Mouse (Mus musculus): Measurements from ENCODE around the gene AC129217.1.

Gene AC129217.1

DNA sequence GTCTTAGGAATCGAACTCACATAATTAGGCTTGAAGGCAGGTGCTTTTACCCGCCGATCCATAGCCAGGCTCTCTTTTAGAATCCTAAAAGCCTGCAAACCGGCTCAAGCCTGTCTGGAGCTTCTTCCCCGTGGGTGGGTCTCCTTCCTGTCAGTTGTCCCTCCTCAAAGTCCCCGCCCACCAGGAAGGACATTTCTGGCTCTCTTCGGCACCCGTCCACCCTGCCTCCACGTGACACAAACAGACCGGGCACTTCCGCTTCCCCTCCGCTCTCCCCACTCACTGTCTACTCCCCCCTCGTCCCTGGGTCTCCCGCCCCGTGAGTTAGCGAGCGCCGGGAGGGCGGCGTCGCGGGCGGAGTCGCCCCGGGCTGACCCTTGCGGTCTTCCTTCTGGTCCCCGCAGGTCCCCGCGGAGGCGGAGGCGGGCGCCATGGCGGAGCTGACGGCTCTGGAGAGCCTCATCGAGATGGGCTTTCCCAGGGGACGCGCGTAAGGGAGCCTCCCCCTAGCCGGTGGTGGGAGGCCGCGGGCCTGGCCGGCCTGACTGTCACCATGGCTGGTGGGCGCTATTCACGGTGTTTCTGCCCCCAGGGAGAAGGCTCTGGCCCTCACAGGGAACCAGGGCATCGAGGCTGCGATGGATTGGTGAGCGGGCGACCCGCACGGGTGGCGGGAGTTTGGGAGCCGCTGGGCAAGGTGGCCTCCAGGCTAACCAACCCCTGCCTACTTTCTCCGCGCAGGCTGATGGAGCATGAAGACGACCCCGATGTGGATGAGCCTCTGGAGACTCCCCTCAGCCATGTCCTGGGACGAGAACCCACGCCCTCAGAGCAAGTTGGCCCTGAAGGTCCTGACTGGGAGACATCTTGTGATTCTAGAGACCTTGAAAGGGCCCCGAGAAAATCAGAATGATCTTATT lies 42.0 kb downstream of the AC129217.1 start, which contains the start of gene Ubxn1:
Ubxn1 (plus strand) TSS at position 230 of the 920 bp plus-strand sequence.
- peak; percentile 95 to 97 for DNase-seq

DNA sequence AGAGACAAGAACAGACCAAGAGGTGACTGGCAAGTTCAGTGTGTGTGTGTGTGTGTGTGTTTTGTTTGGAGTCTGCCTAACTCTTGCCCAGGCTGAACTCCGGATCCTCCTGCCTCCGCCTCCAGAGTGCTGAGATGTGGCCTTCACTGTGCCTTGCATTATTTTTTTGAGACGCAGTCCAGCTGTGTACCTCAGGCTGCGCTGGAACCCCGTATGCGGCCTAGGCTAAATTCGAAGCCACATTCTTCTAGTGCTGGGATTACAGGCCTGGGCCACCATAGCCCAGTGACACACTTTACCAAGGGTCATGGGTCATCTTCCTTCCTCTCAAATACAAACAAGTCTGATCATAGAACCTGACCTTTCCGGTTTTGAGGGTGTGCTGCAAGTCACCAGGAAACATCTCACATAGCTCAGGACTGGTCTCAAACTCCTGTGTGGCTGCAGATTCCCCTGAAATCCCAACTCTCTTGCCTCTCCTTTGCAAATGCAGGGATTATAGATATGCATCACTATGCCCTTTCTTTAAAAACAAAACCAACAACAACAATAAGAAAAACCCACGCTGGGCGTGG lies 42.8 kb downstream of the AC129217.1 start:
- no peak for DNase-seq

DNA sequence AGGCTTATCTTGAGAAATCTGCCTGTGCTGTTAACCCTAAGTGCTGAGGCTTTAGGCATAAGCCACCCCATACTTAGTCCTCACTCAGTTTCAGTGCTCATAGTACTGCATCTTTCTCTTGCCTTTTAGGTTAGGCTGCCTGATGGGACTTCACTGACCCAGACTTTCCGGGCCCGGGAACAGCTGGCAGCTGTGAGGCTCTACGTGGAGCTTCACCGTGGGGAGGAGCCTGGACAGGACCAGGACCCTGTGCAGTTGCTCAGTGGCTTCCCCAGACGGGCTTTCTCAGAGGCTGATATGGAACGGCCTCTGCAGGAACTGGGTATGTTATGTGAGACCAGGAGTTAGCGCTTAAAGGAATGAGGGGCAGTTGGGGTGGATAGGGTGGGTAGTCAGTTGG lies 45.5 kb downstream of the AC129217.1 start:
- no peak for DNase-seq

DNA sequence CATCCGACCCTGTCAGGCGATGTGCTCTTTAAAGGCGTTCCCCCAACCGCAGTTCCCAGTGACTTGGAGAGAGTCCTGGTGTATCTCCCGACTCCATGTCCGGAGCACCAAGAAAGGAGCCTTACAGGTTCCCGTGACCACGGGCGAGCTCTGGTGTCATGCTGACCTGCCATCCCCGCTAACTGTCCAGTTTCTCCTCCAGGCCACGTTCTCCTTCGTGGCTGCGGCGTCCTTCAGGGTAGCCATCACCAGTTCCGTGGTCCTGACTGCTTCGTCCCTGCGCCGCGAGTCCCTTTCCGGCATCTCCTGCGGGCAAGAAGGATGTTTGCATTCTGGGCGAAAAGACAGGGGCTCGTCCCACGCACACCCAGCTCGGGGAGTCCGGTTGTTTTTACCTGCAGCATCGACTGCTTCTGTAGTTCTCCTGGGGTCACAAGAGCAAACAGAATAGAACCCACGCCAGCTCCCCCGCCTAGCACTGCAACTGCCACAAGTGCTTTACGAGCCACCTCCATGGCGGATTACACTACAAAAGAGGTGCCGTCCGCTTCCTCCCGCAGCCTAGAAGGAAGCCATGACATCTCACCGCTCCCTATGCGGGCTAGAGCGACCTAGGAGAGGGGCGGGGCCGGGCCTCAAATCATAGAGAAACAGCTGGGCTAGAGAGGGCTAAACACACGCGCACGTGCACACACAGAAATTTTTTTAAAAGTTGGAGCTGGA lies 50.9 kb downstream of the AC129217.1 start, which contains the start of gene Uqcc3:
Uqcc3 (minus strand) TSS at position 613 of the 723 bp plus-strand sequence.
- peak; percentile 91 for DNase-seq

DNA sequence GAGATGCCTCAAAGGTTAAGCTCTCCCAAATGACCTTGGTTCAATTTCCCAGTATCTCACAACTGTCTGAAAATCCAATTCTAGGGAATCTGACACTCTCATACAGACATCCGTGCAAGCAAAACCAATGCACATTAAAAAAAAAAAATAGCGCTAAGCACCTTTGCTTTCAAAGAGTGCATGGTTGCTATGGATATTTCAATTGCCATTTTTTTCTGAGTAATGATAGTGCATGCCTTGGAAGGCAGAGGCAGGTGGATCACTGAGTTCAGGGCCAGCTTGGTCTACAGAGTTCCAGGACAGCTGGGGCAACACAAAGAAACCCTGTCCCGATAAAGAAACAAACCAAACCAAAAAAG lies 51.4 kb downstream of the AC129217.1 start:
- DNase-seq: no peak

DNA sequence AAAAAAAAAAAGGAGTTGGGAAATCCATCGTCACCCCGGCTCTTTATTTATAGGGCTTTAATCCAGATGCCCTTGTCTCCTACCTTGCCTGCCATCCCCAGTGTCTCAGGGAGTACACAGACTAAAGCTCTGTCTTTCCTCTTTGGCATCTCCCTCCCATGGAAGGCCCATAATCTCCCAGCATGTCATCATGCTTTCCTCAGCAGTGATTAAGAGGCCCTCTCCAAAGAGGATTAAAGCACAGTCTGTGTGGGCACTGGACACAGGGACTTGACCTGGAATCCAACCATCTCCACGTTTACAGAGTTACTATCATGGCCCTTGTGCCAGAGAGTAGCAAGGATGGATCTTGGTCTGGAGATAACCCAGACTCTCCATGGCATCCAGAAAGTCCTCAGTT lies 54.0 kb downstream of the AC129217.1 start, which contains the start of the genes Lbhd1 and Gm49403:
Lbhd1 (plus strand) TSS at position 117 of the 400 bp plus-strand sequence.
Gm49403 (plus strand) TSS at position 315 of the 400 bp plus-strand sequence.
- DNase-seq: no peak

DNA sequence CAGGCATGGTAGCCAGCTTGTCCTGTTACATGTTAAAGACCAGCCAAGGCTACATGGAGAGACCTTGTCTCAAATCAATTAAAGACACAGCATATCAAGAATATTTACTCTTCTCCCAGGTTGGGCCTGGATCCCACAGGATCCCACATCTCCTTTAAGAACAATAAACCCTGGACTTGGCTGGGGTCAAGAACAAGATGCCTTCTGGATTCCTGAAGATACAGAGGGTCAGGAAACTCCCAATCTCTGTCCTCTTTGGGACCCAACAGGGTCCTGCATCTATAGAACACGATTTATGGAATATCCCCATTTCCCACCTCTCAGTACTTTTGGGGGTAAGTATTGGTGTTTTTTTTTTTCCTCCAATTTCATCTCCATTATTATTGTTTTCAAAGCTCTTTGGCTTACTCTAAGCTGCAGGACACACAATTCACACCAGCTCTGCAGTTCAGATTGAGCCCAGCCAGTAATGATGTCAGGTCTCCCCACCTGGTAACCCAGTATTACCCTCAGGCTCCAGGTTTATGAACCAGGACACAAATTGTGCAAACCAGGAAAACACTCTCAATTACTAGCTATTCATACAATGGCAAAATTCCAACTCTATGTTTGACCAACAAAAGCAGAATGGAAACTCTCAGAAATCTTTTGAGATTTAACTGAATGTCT lies 57.5 kb downstream of the AC129217.1 start:
- no peak for DNase-seq

DNA sequence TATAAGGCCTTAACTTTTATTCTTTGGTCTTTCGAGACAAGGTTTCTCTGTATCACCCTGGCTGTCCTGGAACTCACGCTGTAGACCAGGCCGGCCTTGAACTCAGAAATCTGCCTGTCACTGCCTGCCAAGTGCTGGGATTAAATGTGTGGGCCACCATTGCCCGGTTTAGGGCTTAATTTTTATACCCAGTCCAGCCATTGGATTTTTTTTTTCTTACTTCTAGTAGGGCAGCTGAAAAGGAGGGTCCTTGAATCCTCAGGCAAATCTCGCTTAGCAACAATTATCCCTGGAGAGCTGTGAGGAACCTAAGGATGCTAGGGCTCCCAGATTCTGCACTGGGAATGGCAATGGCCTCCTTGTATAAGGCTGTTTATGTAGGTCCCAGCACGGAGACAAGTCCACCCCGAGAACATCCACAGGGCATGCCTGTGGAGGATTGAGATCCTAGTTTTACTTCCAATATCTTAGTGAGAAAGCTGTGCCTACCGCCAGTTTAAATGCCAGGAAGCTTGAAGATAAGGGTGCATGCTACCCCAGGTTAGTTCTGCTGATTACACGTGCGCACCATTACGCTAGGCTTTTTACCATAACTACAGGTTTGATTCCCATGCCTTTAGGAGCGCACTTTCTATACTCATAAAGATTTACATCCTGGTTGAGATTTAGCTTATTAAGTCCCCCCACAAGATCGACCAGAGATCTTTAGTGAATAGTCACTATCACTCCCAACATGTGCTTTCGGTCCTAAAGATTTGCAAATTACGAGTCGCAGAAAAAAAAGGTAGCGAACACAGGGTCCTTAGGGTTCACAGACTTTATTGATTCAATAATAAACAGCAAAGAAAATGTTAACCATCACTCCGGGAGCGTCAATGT lies 58.3 kb downstream of the AC129217.1 start:
- DNase-seq: no peak

DNA sequence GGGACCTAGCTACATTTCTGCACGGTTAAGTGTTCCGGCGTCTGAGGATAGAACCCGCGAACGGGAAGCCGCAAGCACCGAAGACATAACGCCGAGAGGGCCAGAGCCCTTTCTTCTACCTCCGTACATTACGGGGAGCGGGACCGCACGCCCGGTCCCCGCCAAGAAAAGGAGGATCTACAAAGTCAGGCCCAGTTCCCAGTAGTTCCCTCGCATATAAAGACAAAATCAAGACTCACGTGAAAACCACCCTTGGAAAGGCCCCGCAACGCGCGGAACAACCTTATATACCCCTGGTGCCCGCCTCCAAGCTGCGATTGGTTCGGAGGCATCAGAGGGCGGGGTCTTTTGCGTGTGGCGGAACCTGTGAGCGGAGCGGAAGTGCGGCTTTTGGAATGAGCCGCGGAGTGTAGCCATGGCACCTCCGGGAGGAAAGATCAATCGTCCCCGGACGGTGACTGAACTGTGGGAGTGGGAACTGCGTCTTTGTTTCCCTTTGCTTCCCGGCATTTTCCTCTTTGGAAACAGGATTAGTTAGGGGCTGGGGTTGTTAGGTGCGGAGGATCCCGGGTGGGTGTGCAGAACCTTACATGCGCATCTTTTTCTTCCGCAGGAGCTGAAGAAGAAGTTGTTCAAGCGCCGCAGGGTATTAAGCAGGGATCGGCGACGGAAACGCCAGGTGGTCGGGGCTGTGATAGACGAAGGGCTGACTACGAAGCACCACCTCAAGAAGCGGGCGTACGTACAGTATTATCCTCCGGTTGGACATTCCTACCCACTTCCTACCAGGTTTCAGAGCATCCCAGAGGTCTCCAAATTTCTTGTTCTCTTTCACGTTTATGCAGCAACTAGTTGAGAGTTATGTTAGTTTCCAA lies 59.2 kb downstream of the AC129217.1 start, which contains the start of the genes 1810009A15Rik and Gm49416:
1810009A15Rik (plus strand) TSS at position 343 of the 875 bp plus-strand sequence.
Gm49416 (plus strand) TSS at position 416 of the 875 bp plus-strand sequence.
- DNase-seq: peak; percentile 96 to 97

All from cerebellum, postnatal 14 days (tissue).